Mouse (Mus musculus) midbrain, embryonic 10.5 days (tissue): ENCODE results near the gene Sdc4. TPM values are rescaled to one million over a fixed set of nuclear protein-coding genes. Genes with fewer than 3 reads are reported as not detected.
A peak's percentile ranks its signal among the peaks of the same experiment; 100 is the strongest.

Experiments used
- DNase-seq: peaks from one replicate; pipeline ENCODE4 v3.0.0-alpha.2; 2017; ENCODE audit warnings: low spot score
- H3K27ac ChIP-seq: fragments of 300-500 bp; sonication (generic); replicated peaks from 2 replicates; pipeline ENCODE4 v1.5.1; 2016; ENCODE audit warnings: mild to moderate bottlenecking
- H3K27me3 ChIP-seq: fragments of 300-500 bp; sonication (generic); 2 replicates; pipeline ENCODE4 v1.6.1; 2016; ENCODE audit warnings: low read depth, mild to moderate bottlenecking; ENCODE audit not compliant: poor library complexity, severe bottlenecking
- H3K36me3 ChIP-seq: fragments of 300-500 bp; sonication (generic); 2 replicates; pipeline ENCODE4 v1.6.1; 2016; ENCODE audit warnings: mild to moderate bottlenecking, moderate library complexity
- H3K4me1 ChIP-seq: fragments of 300-500 bp; sonication (generic); 2 replicates; pipeline ENCODE4 v1.6.1; 2016
- H3K4me3 ChIP-seq: fragments of 300-500 bp; sonication (generic); 2 replicates; pipeline ENCODE4 v1.5.1; 2016; ENCODE audit warnings: mild to moderate bottlenecking, moderate library complexity
- H3K9me3 ChIP-seq: fragments of 300-500 bp; sonication (generic); replicated peaks from 2 replicates; pipeline ENCODE4 v1.6.1; 2016; ENCODE audit warnings: mild to moderate bottlenecking
- WGBS: fragments of 180-500 bp; shearing (Covaris S2); methylation state at CpG from one replicate; pipeline ENCODE4 v1.1.7; 2016; 5-methylcytosine and 5-hydroxymethylcytosine counted together
- polyA plus RNA-seq: library from polyadenylated mRNA; unstranded; fragments of >200 nt; fragmentation: Nextera tagmentation; extraction: Ambion mirVana; gene quantifications from 2 replicates; pipeline ENCODE4 v1.2.1, GENCODE M21; 2016

The Sdc4 gene
- polyA plus RNA-seq, 1 experiment from 2014 or later = 17.4 TPM

DNA sequence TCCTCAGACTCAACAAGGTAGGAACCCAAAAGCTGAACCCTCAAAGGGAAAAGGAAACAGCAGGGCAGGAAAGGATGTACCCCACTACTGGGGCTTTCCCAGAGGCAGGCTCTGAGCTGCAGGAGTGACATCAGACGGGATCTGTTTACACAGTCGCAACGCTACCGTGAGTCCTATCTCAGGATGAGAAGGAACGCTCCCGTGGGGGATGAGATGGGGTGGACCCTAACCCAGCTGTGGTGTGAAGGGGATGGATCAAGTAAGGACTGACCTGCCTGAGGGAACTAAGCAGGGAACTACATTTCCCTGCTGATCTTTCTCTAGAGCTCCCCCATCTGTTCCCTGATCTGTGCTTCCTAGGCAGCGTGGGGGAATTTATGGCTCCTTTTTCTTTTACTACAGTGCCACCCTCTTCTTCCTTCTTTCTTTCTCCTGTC is 13.2 kb upstream of the Sdc4 start, which contains the start of gene Sys1:
TSS of gene Sys1 (plus strand) at position 101 of the 437 bp plus-strand sequence.
- Histone ChIP-seq H3K36me3 (no peaks in the 10 kb centered on the region), H3K9me3 (no peaks in the 10 kb centered on the region), H3K27ac (peak within 1 kb of the TSS; percentile 79), H3K4me1 (peaks cover 30% of the 10 kb centered on the region), H3K27me3 (peaks cover 1% of the 10 kb centered on the region), H3K4me3 (peak within 1 kb of the TSS; percentile 28)
- DNase-seq = no peak
- 2% methylated on average over 7 of the region's 7 CpGs for WGBS

DNA sequence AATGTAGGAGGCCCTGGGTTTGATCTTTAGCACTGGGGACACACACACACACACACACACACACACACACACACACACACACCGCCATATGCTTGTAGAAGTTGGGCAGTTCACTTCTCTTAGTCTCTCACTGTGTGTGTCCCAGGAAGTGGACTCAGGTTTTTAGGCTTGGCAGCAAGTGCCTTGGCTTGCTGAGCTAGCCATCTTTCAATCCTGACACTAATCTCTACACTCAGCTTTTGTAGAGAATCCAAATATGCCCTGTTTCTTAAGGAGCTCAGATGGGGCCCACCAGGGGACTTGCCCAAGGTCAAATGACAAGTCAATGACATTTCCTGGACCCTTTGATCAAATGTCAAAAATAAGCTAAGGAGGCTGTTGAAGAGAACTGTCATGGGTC is 12.7 kb upstream of the Sdc4 start:
- Histone ChIP-seq H3K4me3 (no peak overlapping the region), H3K27me3 (peaks cover 4% of the 10 kb centered on the region), H3K9me3 (no peaks in the 10 kb centered on the region), H3K4me1 (peaks cover 26% of the 10 kb centered on the region), H3K36me3 (no peaks in the 10 kb centered on the region), H3K27ac (peak overlapping the region; percentile 79)
- no peak for DNase-seq
- 94% methylated on average over 1 of the region's 1 CpGs for WGBS

- Histone ChIP-seq H3K27ac (no peak overlapping the region), H3K4me3 (no peak overlapping the region), H3K9me3 (no peaks in the 10 kb centered on the region), H3K4me1 (peaks cover 23% of the 10 kb centered on the region), H3K36me3 (no peaks in the 10 kb centered on the region), H3K27me3 (peaks cover 4% of the 10 kb centered on the region)
- no peak for DNase-seq
- 81% methylated on average over 6 of the region's 6 CpGs for WGBS
Measured at GRCm38 (mm10) chr2:164455421-164456190, 11.9 kb upstream of the Sdc4 start.

GRCm38 (mm10) chr2:164454846-164455245 is 11.2 kb upstream of the Sdc4 start:
- H3K36me3 ChIP-seq = no peaks in the 10 kb centered on the region
- WGBS = 83% methylated on average over 10 of the region's 10 CpGs
- H3K27ac ChIP-seq = no peak overlapping the region
- H3K27me3 ChIP-seq = peaks cover 4% of the 10 kb centered on the region
- no peak for DNase-seq
- no peaks in the 10 kb centered on the region for H3K9me3 ChIP-seq
- H3K4me1 ChIP-seq = peaks cover 23% of the 10 kb centered on the region
- no peak overlapping the region for H3K4me3 ChIP-seq

- Histone ChIP-seq H3K9me3 (no peaks in the 10 kb centered on the region), H3K36me3 (no peaks in the 10 kb centered on the region), H3K4me1 (peaks cover 23% of the 10 kb centered on the region), H3K27ac (no peak overlapping the region), H3K27me3 (peaks cover 4% of the 10 kb centered on the region), H3K4me3 (no peak overlapping the region)
- DNase-seq = no peak
- WGBS = 75% methylated on average over 7 of the region's 7 CpGs
Measured at GRCm38 (mm10) chr2:164453887-164454500, 10.3 kb upstream of the Sdc4 start.

DNA sequence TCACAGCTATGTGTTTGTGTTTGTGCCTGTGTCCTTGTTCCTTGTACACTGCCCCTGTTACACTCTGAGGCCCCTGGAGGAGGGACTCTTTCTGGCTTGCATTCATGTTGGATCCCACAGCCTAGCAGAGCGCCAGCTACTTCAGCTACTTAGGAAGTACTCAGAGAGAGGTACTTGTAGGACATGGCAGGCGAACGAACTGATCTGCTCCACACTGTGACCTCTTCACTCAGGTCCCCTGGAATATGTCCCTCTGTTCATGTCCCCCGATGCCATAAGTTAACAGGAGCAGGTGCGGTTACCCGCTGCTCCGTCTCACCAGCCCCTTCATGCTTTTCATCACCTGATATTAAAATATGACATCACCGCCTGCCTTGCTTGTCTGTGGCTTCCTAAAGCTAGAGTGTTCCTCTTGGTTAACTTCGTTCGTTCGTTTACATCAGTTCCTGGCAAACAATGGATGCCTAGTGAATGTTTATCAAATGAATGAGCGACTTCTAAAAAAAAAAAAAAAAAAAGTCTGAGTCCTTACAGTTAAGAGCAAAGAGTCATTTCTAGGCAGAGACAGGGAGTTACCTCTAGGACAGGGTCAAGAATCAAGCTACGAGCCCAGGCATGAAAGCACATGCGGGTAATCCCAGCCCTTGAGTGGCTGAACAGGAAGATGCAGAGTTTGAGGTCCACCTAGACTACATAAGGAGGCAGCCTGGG is 9.5 kb upstream of the Sdc4 start:
- H3K4me3 ChIP-seq = no peak overlapping the region
- H3K36me3 ChIP-seq = no peaks in the 10 kb centered on the region
- no peak overlapping the region for H3K27ac ChIP-seq
- WGBS = 88% methylated on average over 14 of the region's 14 CpGs
- peaks cover 23% of the 10 kb centered on the region for H3K4me1 ChIP-seq
- peaks cover 4% of the 10 kb centered on the region for H3K27me3 ChIP-seq
- no peak for DNase-seq
- no peaks in the 10 kb centered on the region for H3K9me3 ChIP-seq

DNA sequence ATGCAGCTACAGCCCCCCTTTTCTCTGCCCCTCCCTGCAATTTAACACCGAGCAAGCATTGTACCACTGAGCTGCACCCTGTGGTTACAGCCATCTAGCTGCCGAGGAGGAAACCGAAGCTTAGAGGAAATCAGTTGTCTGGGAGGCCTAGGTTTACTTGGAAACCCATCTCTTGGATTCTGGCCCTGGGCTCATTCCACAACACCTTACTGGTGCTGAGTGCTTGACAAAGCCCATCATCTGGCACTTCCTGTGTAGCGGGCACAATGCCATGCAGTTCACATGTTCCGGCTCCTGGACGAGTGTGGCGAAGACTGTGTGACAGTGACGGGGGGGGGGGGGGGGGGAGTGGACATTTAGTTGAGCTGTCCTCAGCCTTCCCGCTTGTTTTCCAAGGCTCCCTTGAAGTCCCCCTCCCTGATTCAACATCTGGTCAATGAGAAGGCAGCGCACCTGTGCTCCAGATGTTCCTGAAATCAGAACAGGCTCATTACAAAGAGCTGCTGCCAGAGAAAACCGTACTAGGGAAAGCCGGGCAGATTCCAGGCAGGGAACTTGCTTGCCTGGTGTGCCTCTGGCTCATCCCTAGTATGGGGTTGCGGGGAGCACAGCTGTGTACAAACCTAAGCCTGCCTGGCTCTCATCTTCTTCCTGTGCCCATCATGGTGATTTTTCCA is 8.5 kb upstream of the Sdc4 start:
- Histone ChIP-seq H3K27ac (no peak overlapping the region), H3K27me3 (peaks cover 4% of the 10 kb centered on the region), H3K4me3 (no peak overlapping the region), H3K4me1 (peaks cover 14% of the 10 kb centered on the region), H3K9me3 (no peaks in the 10 kb centered on the region), H3K36me3 (no peaks in the 10 kb centered on the region)
- WGBS = 51% methylated on average over 13 of the region's 13 CpGs
- DNase-seq = no peak

DNA sequence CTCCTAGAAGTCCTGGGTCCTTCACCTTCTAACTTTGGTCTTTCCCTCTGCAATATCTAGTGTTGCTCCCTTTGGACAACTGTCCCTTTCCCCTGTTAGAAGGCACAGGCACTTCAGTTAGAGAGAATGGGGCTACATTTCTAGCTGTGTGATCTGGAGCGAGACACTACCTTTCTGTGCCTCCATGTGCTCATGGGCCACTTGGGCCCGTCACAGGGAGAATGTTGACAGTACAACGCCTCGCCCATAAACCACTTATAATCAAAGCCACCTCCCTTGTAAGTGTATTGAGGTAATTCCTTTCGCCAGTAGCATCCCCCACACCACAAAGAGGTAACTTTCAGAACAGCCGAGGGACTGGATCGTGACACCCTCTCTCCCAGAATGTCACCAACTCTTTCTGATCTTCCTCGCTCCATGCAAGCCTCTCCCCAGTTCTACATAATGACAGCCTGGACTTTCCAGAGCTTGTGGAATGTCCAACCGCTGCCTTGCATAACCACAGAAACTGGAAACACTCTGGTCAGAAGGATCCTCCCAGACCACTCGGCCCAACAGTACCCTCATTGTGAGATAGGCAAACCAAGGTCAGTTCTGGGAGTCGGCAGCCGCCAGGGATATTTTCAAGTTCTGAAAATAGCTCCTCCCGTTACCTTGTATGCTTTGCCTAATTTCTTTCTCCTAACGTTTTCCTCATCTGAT is 5.8 kb upstream of the Sdc4 start:
- WGBS = 92% methylated on average over 14 of the region's 14 CpGs
- Histone ChIP-seq H3K27ac (no peak overlapping the region), H3K9me3 (no peaks in the 10 kb centered on the region), H3K27me3 (peaks cover 14% of the 10 kb centered on the region), H3K36me3 (no peaks in the 10 kb centered on the region), H3K4me1 (no peaks in the 10 kb centered on the region), H3K4me3 (no peak overlapping the region)
- no peak for DNase-seq

DNA sequence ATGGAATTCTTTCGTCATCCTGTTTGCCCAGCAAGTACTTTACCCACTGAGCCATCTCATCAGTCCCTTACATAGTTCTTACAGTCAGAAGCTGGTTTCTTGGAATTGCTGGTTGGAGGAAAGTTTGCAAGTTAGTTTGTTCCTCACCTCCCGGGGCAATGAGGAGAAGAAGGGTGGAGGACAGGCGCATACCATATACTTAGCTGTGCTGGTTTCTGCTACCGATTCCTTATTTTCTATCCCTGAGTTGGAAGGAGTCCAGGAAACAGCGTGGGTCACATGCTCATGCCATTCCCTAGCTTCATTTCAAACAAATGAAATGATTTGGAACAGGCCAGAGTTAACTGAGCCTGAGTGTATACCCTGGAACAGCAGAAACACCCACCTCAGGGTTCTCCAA is 5.2 kb upstream of the Sdc4 start:
- H3K4me3 ChIP-seq = no peak overlapping the region
- WGBS = 86% methylated on average over 5 of the region's 5 CpGs
- H3K4me1 ChIP-seq = no peaks in the 10 kb centered on the region; the same call in 1 of the 2 replicates
- H3K27ac ChIP-seq = no peak overlapping the region
- no peak for DNase-seq
- H3K9me3 ChIP-seq = no peaks in the 10 kb centered on the region
- no peaks in the 10 kb centered on the region for H3K36me3 ChIP-seq
- H3K27me3 ChIP-seq = peaks cover 20% of the 10 kb centered on the region

DNA sequence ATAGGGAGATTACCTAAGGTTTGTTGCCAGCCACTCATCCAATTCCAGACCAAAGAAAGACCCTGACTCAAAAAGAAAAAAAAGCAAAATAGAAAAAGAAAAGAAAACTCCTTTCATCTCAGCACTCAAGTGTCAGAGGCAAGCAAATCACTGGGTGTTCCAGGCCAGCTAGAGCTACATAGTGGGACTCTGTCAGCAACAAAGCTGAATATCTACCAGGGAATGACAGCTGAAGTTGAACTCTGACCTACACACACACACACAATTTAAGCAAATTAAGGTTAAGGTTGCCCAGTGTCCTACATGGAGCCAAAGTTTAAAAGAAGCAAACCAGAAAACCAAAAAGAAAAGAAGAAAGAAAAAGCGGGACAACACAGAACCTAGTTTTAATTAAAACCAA is 4.5 kb upstream of the Sdc4 start:
- DNase-seq = no peak
- no peak overlapping the region for H3K27ac ChIP-seq
- WGBS = 80% methylated on average over 1 of the region's 1 CpGs
- no peaks in the 10 kb centered on the region for H3K9me3 ChIP-seq
- peaks cover 28% of the 10 kb centered on the region for H3K27me3 ChIP-seq
- no peaks in the 10 kb centered on the region for H3K36me3 ChIP-seq
- peaks cover 8% of the 10 kb centered on the region for H3K4me1 ChIP-seq
- no peak overlapping the region for H3K4me3 ChIP-seq

DNA sequence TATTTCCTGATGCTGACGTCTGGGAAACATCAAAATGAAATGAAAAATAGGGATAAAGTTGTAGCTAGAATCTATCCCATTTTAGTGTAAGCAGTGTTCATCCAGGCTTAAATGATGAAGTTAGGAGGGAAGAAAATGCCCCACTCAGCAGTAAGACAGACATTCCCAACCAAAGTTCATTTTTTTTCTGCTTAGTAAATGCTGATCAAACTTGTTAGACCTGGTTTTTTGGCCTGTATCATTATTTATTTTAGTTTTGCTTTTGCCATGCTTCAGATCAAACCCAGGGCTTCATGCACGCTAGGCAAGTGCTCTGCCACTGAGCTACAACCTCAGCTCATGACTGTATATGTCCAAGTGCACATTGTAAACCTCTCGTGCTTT is 2.4 kb upstream of the Sdc4 start:
- peaks cover 40% of the 10 kb centered on the region for H3K27me3 ChIP-seq
- WGBS = 89% methylated on average over 3 of the region's 3 CpGs
- DNase-seq = no peak

More for the DNA sequence above, 2.4 kb upstream of the Sdc4 start:
- Histone ChIP-seq H3K4me1 (peaks cover 28% of the 10 kb centered on the region), H3K4me3 (no peak overlapping the region), H3K27ac (no peak overlapping the region), H3K36me3 (no peaks in the 10 kb centered on the region), H3K9me3 (no peaks in the 10 kb centered on the region)
